In genomic region chr2:24561946-24562345, GRCm38 (mm10) we compare ENCODE assay signal across 32 mouse cellular contexts.
DNase-seq lines count a peak whose midpoint lies in the region; ATAC-seq and TF ChIP-seq lines count a peak whose summit lies in the region.
"Had no signal": no experiment of that assay in that cellular context is flagged by ENCODE, and none has a peak within 500 bp of the region (broad histone marks: within the 10 kb centered on the region; RNA-seq: fewer than 3 reads in every experiment).

No protein-coding gene starts in this region.

- ATAC-seq in liver, embryonic 11.5 days (replicated peaks; ENCODE audit: low FRiP score): no peak
- ATAC-seq: CD4-positive, CD25-positive, alpha-beta regulatory T cell, adult 4 months; forebrain, embryonic 16.5 days; liver, embryonic 12.5 days; liver, postnatal 0 days; midbrain, embryonic 16.5 days had no signal

- H3K4me2 ChIP-seq in liver, embryonic 11.5 days: no peak overlapping the region
- H3K4me2 ChIP-seq: embryonic facial prominence, embryonic 12.5 days; heart, embryonic 11.5 days; hindbrain, embryonic 14.5 days; limb, embryonic 12.5 days; liver, embryonic 12.5 days; neural tube, embryonic 12.5 days; stomach, embryonic 15.5 days had no signal

- WGBS in liver, adult 2 months: 78% methylated on average over 6 of the region's 6 CpGs
- 68% methylated on average over 6 of the region's 6 CpGs for WGBS in liver, embryonic 11.5 days
- 77% methylated on average over 6 of the region's 6 CpGs for WGBS in small intestine, adult 2 months
- 86% methylated on average over 6 of the region's 6 CpGs for WGBS in forebrain, embryonic 10.5 days

- H3K4me3 ChIP-seq in liver, adult 2 months (ENCODE audit: insufficient read depth, low read depth, low read length): no peak overlapping the region
- H3K4me3 ChIP-seq in liver, embryonic 11.5 days (ENCODE audit: low read depth, low read length): no peak overlapping the region
- H3K4me3 ChIP-seq in small intestine, adult 2 months (ENCODE audit: low read depth, low read length): no peak overlapping the region
- no peak overlapping the region for H3K4me3 ChIP-seq in forebrain, embryonic 10.5 days
- H3K4me3 ChIP-seq: embryonic facial prominence, embryonic 12.5 days; gastrocnemius, adult 2 months; left cerebral cortex, adult 2 months; limb, embryonic 12.5 days; liver, embryonic 12.5 days; midbrain, embryonic 10.5 days; myocyte; neural tube, embryonic 12.5 days; stomach, embryonic 15.5 days had no signal

- H3K27me3 ChIP-seq in liver, adult 2 months (ENCODE audit: control insufficient read depth, insufficient read depth, low read length): no peaks in the 10 kb centered on the region
- H3K27me3 ChIP-seq in liver, embryonic 11.5 days (replicated peaks; ENCODE audit: control insufficient read depth, insufficient read depth, low read length): no peaks in the 10 kb centered on the region; the same call in 1 of the 2 replicates
- H3K27me3 ChIP-seq in small intestine, adult 2 months (ENCODE audit: control insufficient read depth, insufficient read depth, low read length): no peaks in the 10 kb centered on the region
- no peaks in the 10 kb centered on the region for H3K27me3 ChIP-seq in forebrain, embryonic 10.5 days (ENCODE audit: poor library complexity, severe bottlenecking)
- H3K27me3 ChIP-seq: embryonic facial prominence, embryonic 12.5 days; limb, embryonic 12.5 days; liver, embryonic 12.5 days; neural tube, embryonic 12.5 days; stomach, embryonic 15.5 days had no signal

- no peaks in the 10 kb centered on the region for H3K79me2 ChIP-seq in liver, adult 2 months (ENCODE audit: control insufficient read depth, insufficient read depth, low read length)

- no peak for TF ChIP-seq POLR2A in liver, adult 2 months (IDR thresholded peaks at IDR 0.05; ENCODE audit: extremely low read depth, insufficient read depth, low read length)
- no peak for TF ChIP-seq POLR2A in small intestine, adult 2 months (IDR thresholded peaks at IDR 0.05; ENCODE audit: low read depth, low read length)

- H3K9me3 ChIP-seq in liver, embryonic 11.5 days (ENCODE audit: control insufficient read depth, low read length): no peaks in the 10 kb centered on the region
- H3K9me3 ChIP-seq in forebrain, embryonic 10.5 days: no peaks in the 10 kb centered on the region
- H3K9me3 ChIP-seq: embryonic facial prominence, embryonic 12.5 days; limb, embryonic 12.5 days; liver, embryonic 12.5 days; midbrain, embryonic 10.5 days; neural tube, embryonic 12.5 days; stomach, embryonic 15.5 days had no signal

- H3K36me3 ChIP-seq in liver, adult 2 months (ENCODE audit: control insufficient read depth, insufficient read depth, low read length): no peaks in the 10 kb centered on the region
- no peaks in the 10 kb centered on the region for H3K36me3 ChIP-seq in liver, embryonic 11.5 days (ENCODE audit: control insufficient read depth, insufficient read depth, low read length)
- H3K36me3 ChIP-seq in small intestine, adult 2 months (ENCODE audit: control insufficient read depth, insufficient read depth, low read length): no peaks in the 10 kb centered on the region
- H3K36me3 ChIP-seq in forebrain, embryonic 10.5 days (replicated peaks): no peaks in the 10 kb centered on the region
- H3K36me3 ChIP-seq: embryonic facial prominence, embryonic 12.5 days; limb, embryonic 12.5 days; liver, embryonic 12.5 days; midbrain, embryonic 10.5 days; neural tube, embryonic 12.5 days; stomach, embryonic 15.5 days had no signal

- no peaks in the 10 kb centered on the region for H3K4me1 ChIP-seq in liver, adult 2 months (ENCODE audit: control insufficient read depth, insufficient read depth, low read length)
- H3K4me1 ChIP-seq in liver, embryonic 11.5 days (replicated peaks; ENCODE audit: control insufficient read depth, insufficient read depth, low read length): no peaks in the 10 kb centered on the region
- no peaks in the 10 kb centered on the region for H3K4me1 ChIP-seq in small intestine, adult 2 months (ENCODE audit: control insufficient read depth, insufficient read depth, insufficient read length, low read length)
- no peaks in the 10 kb centered on the region for H3K4me1 ChIP-seq in forebrain, embryonic 10.5 days
- H3K4me1 ChIP-seq: embryonic facial prominence, embryonic 12.5 days; limb, embryonic 12.5 days; liver, embryonic 12.5 days; midbrain, embryonic 10.5 days; neural tube, embryonic 12.5 days; stomach, embryonic 15.5 days had no signal

- no peak overlapping the region for H3K9ac ChIP-seq in liver, adult 2 months (ENCODE audit: low read depth, low read length)
- no peak overlapping the region for H3K9ac ChIP-seq in liver, embryonic 11.5 days (ENCODE audit: low read depth, low read length)
- H3K9ac ChIP-seq: embryonic facial prominence, embryonic 12.5 days; hindbrain, embryonic 14.5 days; limb, embryonic 12.5 days; liver, embryonic 12.5 days; liver, postnatal 0 days; neural tube, embryonic 12.5 days; stomach, embryonic 15.5 days had no signal

- 0 out of 2 replicates have a peak, but pooled peaks have one; percentile 1 for TF ChIP-seq CTCF in liver, adult 2 months (IDR thresholded peaks at IDR 0.05; ENCODE audit: low read depth, low read length)
- peak; percentile 16; the same call in 1 of the 2 replicates for TF ChIP-seq CTCF in small intestine, adult 2 months (IDR thresholded peaks at IDR 0.05; ENCODE audit: extremely low read depth, insufficient read length, insufficient replicate concordance, low read depth, low read length)

- no peak overlapping the region for H3K27ac ChIP-seq in liver, adult 2 months (replicated peaks; ENCODE audit: insufficient read depth, low read depth, low read length)
- H3K27ac ChIP-seq in liver, embryonic 11.5 days (ENCODE audit: low read depth, low read length): no peak overlapping the region
- no peak overlapping the region for H3K27ac ChIP-seq in small intestine, adult 2 months (ENCODE audit: insufficient read depth, low read depth, low read length)
- H3K27ac ChIP-seq in forebrain, embryonic 10.5 days: no peak overlapping the region
- H3K27ac ChIP-seq: embryonic facial prominence, embryonic 12.5 days; gastrocnemius, adult 2 months; hindbrain, embryonic 14.5 days; left cerebral cortex, adult 2 months; limb, embryonic 12.5 days; liver, embryonic 12.5 days; midbrain, embryonic 10.5 days; neural tube, embryonic 12.5 days; stomach, embryonic 15.5 days had no signal

- DNase-seq in embryo, embryonic 10.5 days (ENCODE audit: low spot score): peak; percentile 12
- DNase-seq in embryo, embryonic 11 days: no peak
- DNase-seq in liver, adult 2 months (ENCODE audit: extremely low read depth, low read depth, low spot score): no peak
- DNase-seq in liver, embryonic 11.5 days (ENCODE audit: low spot score): no peak
- DNase-seq in ES-CJ7 (ENCODE audit: low read depth, low spot score): peak; percentile 3
- DNase-seq in forebrain, embryonic 10.5 days (ENCODE audit: extremely low spot score, low spot score): no peak
- no peak for DNase-seq in right cerebral cortex, postnatal 10 days (ENCODE audit: low spot score in 2 of 2)
- DNase-seq: cerebellum, adult 2 months; cerebellum, postnatal 25 days; gastrocnemius, adult 2 months; gastrocnemius, postnatal 36 days; heart, adult 18-20 months; heart, postnatal 4 days; kidney, adult 8-10 months; kidney, postnatal 10 days; liver, postnatal 0 days; right cerebral cortex, adult 18-20 months; thymus, postnatal 14 days had no signal

Comparison
In these comparisons a context has a peak if more than half of its experiments do, and no peak if none do; other contexts are left out.
1. DNase-seq: peak in embryo, embryonic 10.5 days (single experiment) and ES-CJ7 (single experiment); none in embryo, embryonic 11 days (single experiment), liver, adult 2 months (single experiment), liver, embryonic 11.5 days (single experiment), forebrain, embryonic 10.5 days (single experiment) and right cerebral cortex, postnatal 10 days (0 of 2).